Mouse (Mus musculus): ENCODE measurements around the gene Tom1l1. TPM values are rescaled to one million over a fixed set of nuclear protein-coding genes. Genes with fewer than 3 reads are reported as not detected.
A peak's percentile ranks its signal among the peaks of the same experiment; 100 is the strongest.

Gene Tom1l1
- polyA plus RNA-seq, 1 experiment from 2014 or later = 26.5 TPM

DNA sequence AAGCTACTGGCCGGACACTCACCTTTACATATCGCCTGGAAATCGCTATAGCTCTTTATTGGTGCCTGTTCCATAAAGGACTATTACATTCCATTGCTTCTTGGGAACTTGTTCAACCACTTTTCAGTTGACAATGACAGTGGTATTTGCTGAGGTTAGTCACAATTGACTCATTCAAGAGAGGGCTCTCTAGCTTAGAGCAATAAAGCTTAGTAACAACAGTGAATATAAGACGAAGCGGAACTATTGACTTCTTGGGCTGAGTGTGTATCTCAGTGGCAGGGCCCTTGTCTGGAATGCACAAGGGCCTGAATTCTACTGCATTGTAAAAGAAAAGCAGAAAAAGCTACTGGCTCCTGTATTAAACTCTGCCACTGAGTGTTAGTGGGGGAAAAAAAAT is 9.6 kb downstream of the Tom1l1 start:
- no peak for ATAC-seq
- Histone ChIP-seq H3K4me2 (ENCODE audit: low read length) (no peak overlapping the region), H3K27ac (ENCODE audit: low read depth, low read length) (no peak overlapping the region), H3K4me3 (ENCODE audit: low read length) (no peak overlapping the region), H3K27me3 (replicated peaks; ENCODE audit: control insufficient read depth, insufficient read depth, low read length) (no peaks in the 10 kb centered on the region), H3K36me3 (ENCODE audit: control insufficient read depth, insufficient read depth, low read length) (peaks cover 2% of the 10 kb centered on the region), H3K9ac (ENCODE audit: low read depth, low read length) (no peak overlapping the region), H3K4me1 (ENCODE audit: control insufficient read depth, insufficient read depth, low read depth, low read length) (no peaks in the 10 kb centered on the region), H3K9me3 (ENCODE audit: control insufficient read depth, low read length) (no peaks in the 10 kb centered on the region)
- 91% methylated on average over 5 of the region's 5 CpGs for WGBS

DNA sequence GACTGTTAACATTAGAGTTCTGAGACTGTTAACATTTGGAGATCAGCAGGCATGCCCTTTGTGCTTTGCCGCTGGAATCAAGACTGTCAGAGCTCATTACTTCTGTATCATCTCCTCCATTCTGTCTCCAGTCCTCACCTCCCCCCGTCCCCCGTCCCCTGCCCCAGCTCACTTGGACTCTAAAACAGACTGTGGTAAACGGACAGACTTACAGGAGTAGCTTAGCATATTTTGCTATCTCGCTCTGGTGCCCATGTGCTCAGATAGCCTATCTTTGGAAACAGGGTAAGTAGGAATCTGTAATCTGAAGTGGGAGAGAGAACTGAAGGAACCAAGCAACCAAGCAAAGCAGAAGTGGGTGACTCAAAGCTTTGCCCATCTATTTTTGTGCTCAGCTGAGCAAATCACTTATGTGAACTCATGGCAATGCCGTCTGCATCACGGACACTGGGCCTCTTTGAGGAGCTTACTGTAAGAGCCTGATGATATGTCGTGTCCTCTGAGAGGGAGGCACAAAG is 10.3 kb downstream of the Tom1l1 start:
- Histone ChIP-seq H3K4me1 (ENCODE audit: control insufficient read depth, insufficient read depth, low read depth, low read length) (no peaks in the 10 kb centered on the region), H3K9me3 (ENCODE audit: control insufficient read depth, low read length) (no peaks in the 10 kb centered on the region), H3K4me2 (ENCODE audit: low read length) (no peak overlapping the region), H3K9ac (ENCODE audit: low read depth, low read length) (no peak overlapping the region), H3K36me3 (ENCODE audit: control insufficient read depth, insufficient read depth, low read length) (peaks cover 2% of the 10 kb centered on the region), H3K27ac (ENCODE audit: low read depth, low read length) (no peak overlapping the region), H3K27me3 (replicated peaks; ENCODE audit: control insufficient read depth, insufficient read depth, low read length) (no peaks in the 10 kb centered on the region), H3K4me3 (ENCODE audit: low read length) (no peak overlapping the region)
- ATAC-seq = no peak
- 62% methylated on average over 8 of the region's 8 CpGs for WGBS

DNA sequence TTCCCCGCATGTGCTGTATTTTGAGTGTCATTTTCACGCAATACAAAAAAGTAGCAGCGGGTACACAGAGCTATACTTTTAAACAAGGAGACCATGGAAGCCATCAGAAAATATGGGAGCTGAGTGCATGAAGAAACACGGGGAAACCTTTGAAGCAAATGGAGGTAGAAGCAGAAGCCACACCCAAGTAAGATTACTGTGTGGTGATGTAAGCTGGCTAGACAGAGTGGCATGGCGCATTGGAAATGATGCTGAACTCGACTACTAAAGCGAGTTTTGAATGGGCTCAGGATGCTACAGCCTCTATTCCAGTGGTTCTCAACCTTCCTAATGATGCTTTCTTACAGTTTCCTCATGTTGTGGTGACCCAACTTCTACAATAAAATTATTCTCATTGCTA is 11.1 kb downstream of the Tom1l1 start:
- Histone ChIP-seq H3K36me3 (ENCODE audit: control insufficient read depth, insufficient read depth, low read length) (peaks cover 2% of the 10 kb centered on the region), H3K9ac (ENCODE audit: low read depth, low read length) (no peak overlapping the region), H3K4me3 (ENCODE audit: low read length) (no peak overlapping the region), H3K27ac (ENCODE audit: low read depth, low read length) (no peak overlapping the region), H3K4me1 (ENCODE audit: control insufficient read depth, insufficient read depth, low read depth, low read length) (no peaks in the 10 kb centered on the region), H3K9me3 (ENCODE audit: control insufficient read depth, low read length) (no peaks in the 10 kb centered on the region), H3K4me2 (ENCODE audit: low read length) (no peak overlapping the region), H3K27me3 (replicated peaks; ENCODE audit: control insufficient read depth, insufficient read depth, low read length) (no peaks in the 10 kb centered on the region)
- WGBS = 93% methylated on average over 7 of the region's 7 CpGs
- ATAC-seq = no peak

DNA sequence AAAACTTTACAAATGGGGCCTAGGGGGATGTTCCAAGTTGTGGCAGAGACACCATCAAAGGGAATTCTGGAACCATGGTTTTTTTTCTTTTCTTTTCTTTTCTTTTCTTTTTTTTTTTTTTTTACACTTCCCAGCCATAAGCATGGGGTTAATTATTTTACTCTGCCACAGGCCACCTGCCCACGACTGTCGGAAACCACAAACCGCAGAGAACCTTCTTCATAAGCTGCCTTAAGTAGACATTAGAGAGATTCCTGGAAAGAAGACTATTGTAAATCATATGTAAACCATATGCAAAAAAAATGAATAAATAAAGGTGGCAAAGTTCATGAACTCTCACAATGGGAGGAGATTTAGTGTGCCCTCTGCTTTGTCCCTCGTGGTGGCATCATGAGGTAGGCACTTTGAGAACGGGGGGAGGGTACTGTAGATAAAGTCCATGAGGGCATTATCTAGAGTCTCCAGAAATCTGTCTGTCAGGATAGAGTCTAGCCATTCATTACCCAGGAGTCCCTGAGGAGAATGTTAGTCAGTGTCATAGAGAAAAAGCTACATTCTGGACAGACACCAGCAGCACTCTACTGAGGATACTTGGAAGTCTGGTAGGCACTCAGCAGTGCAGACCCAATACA is 12.6 kb downstream of the Tom1l1 start:
- no peak for ATAC-seq
- Histone ChIP-seq H3K9ac (ENCODE audit: low read depth, low read length) (no peak overlapping the region), H3K27ac (ENCODE audit: low read depth, low read length) (no peak overlapping the region), H3K4me1 (ENCODE audit: control insufficient read depth, insufficient read depth, low read depth, low read length) (no peaks in the 10 kb centered on the region), H3K9me3 (ENCODE audit: control insufficient read depth, low read length) (no peaks in the 10 kb centered on the region), H3K4me3 (ENCODE audit: low read length) (no peak overlapping the region), H3K36me3 (ENCODE audit: control insufficient read depth, insufficient read depth, low read length) (no peaks in the 10 kb centered on the region; the same call in 1 of the 2 replicates), H3K4me2 (ENCODE audit: low read length) (no peak overlapping the region), H3K27me3 (replicated peaks; ENCODE audit: control insufficient read depth, insufficient read depth, low read length) (no peaks in the 10 kb centered on the region)
- 83% methylated on average over 5 of the region's 5 CpGs for WGBS

DNA sequence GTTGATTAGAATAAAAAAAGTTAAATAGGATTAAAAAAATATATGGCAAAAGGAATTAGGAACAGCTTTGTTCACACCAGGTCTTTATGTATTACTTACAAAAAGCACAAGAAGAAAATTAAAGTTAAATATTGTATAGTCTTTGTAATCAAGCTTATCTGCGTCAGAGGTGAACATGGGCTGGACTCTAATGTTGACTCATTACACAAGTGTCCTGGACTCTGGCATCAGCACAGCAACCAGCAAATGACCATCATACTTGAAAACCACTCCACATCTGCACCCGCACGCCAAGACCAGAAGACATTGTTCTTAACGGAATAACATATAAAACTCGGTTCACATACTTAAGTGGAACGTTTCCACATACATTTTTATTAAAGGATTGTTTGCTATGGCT is 20.8 kb downstream of the Tom1l1 start:
- Histone ChIP-seq H3K4me3 (ENCODE audit: low read length) (no peak overlapping the region), H3K9ac (ENCODE audit: low read depth, low read length) (no peak overlapping the region), H3K36me3 (ENCODE audit: control insufficient read depth, insufficient read depth, low read length) (no peaks in the 10 kb centered on the region), H3K4me1 (ENCODE audit: control insufficient read depth, insufficient read depth, low read depth, low read length) (peaks cover 2% of the 10 kb centered on the region; the same call in 1 of the 2 replicates), H3K27me3 (replicated peaks; ENCODE audit: control insufficient read depth, insufficient read depth, low read length) (no peaks in the 10 kb centered on the region), H3K4me2 (ENCODE audit: low read length) (no peak overlapping the region), H3K9me3 (ENCODE audit: control insufficient read depth, low read length) (no peaks in the 10 kb centered on the region), H3K27ac (ENCODE audit: low read depth, low read length) (no peak overlapping the region)
- WGBS = 95% methylated on average over 6 of the region's 6 CpGs
- ATAC-seq = no peak

DNA sequence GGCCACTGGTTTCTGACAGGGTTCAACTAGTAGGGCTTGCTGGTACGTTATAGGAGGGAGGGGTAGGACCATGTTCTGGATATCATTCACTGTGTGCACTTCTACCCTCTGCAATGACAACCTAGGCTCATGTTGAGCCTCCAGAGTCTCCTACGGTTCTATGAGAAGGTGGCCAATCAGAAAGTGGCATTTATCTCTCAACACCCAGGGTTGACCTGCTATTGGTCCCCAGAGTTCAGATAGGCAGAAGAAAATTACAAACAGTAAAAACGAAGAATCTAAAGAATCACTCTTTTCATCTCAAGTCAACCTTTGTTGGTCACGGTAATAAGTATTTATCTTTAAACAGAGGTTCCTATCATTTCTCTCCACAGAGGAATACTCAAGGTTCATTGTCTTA is 21.2 kb downstream of the Tom1l1 start:
- H3K27me3 ChIP-seq (replicated peaks; ENCODE audit: control insufficient read depth, insufficient read depth, low read length) = no peaks in the 10 kb centered on the region
- H3K4me1 ChIP-seq (ENCODE audit: control insufficient read depth, insufficient read depth, low read depth, low read length) = peaks cover 2% of the 10 kb centered on the region; the same call in 1 of the 2 replicates
- no peak overlapping the region for H3K27ac ChIP-seq (ENCODE audit: low read depth, low read length)
- no peak for ATAC-seq
- H3K36me3 ChIP-seq (ENCODE audit: control insufficient read depth, insufficient read depth, low read length) = no peaks in the 10 kb centered on the region
- H3K4me2 ChIP-seq (ENCODE audit: low read length) = no peak overlapping the region
- H3K9me3 ChIP-seq (ENCODE audit: control insufficient read depth, low read length) = no peaks in the 10 kb centered on the region
- no peak overlapping the region for H3K9ac ChIP-seq (ENCODE audit: low read depth, low read length)
- WGBS = 79% methylated on average over 4 of the region's 4 CpGs
- no peak overlapping the region for H3K4me3 ChIP-seq (ENCODE audit: low read length)

DNA sequence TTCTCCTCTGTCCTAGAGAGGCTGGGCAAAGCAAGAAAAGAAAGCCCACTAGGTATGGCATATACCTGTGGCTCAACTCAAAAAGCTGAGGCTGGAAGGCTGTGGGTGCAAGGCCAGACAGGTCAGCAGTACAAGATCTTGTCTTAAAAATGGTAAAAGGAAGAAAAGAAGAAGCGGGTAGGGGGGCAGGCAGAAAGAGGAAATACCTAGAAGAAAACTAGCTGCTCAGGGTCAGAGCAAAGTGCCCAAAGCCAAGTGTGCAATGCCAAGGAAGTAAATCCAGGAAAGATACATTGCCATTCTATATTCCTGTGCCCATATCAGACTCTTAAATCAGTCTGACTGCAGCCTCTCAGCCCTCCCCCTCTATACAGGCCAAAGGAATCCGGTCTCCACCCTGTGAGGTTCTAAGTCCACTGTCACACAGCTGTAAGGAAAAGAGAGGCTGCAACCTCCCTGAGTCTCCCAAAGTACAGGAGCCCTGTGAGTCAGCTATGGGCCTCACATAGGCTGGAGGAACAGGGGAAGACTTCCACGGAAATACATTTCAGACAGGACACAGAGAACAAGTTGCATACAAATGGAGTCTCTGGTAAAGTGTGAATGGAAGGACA is 21.9 kb downstream of the Tom1l1 start:
- Histone ChIP-seq H3K4me1 (ENCODE audit: control insufficient read depth, insufficient read depth, low read depth, low read length) (peaks cover 2% of the 10 kb centered on the region; the same call in 1 of the 2 replicates), H3K9me3 (ENCODE audit: control insufficient read depth, low read length) (no peaks in the 10 kb centered on the region), H3K9ac (ENCODE audit: low read depth, low read length) (no peak overlapping the region), H3K4me3 (ENCODE audit: low read length) (no peak overlapping the region), H3K36me3 (ENCODE audit: control insufficient read depth, insufficient read depth, low read length) (no peaks in the 10 kb centered on the region), H3K4me2 (ENCODE audit: low read length) (no peak overlapping the region), H3K27ac (ENCODE audit: low read depth, low read length) (peak overlapping the region; percentile 55), H3K27me3 (replicated peaks; ENCODE audit: control insufficient read depth, insufficient read depth, low read length) (no peaks in the 10 kb centered on the region)
- no peak for ATAC-seq
- WGBS = 67% methylated on average over 3 of the region's 3 CpGs

DNA sequence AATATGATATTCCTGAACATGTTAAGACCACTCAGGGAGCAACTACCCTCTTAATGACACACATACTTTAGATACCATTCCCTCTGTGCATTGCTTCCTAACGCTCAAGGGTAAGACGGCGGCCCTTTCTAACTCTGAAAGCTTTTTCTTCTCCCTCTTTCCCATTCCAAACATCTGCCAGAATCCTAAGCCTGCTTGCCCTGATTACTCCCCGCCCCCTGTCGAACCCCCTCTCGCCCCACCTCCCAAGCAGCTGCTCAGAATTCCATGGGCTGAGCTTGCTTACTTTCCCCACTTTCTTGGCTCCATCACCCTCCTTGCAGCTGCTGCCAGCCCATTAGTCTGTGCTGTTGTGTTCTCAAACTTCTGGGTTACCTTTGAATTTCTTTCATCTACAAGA is 23.0 kb downstream of the Tom1l1 start:
- H3K4me2 ChIP-seq (ENCODE audit: low read length) = no peak overlapping the region
- H3K9me3 ChIP-seq (ENCODE audit: control insufficient read depth, low read length) = no peaks in the 10 kb centered on the region
- H3K36me3 ChIP-seq (ENCODE audit: control insufficient read depth, insufficient read depth, low read length) = no peaks in the 10 kb centered on the region
- peak overlapping the region; percentile 55 for H3K27ac ChIP-seq (ENCODE audit: low read depth, low read length)
- no peaks in the 10 kb centered on the region for H3K27me3 ChIP-seq (replicated peaks; ENCODE audit: control insufficient read depth, insufficient read depth, low read length)
- H3K9ac ChIP-seq (ENCODE audit: low read depth, low read length) = no peak overlapping the region
- peaks cover 2% of the 10 kb centered on the region; the same call in 1 of the 2 replicates for H3K4me1 ChIP-seq (ENCODE audit: control insufficient read depth, insufficient read depth, low read depth, low read length)
- no peak overlapping the region for H3K4me3 ChIP-seq (ENCODE audit: low read length)
- no peak for ATAC-seq
- 19% methylated on average over 6 of the region's 6 CpGs for WGBS

DNA sequence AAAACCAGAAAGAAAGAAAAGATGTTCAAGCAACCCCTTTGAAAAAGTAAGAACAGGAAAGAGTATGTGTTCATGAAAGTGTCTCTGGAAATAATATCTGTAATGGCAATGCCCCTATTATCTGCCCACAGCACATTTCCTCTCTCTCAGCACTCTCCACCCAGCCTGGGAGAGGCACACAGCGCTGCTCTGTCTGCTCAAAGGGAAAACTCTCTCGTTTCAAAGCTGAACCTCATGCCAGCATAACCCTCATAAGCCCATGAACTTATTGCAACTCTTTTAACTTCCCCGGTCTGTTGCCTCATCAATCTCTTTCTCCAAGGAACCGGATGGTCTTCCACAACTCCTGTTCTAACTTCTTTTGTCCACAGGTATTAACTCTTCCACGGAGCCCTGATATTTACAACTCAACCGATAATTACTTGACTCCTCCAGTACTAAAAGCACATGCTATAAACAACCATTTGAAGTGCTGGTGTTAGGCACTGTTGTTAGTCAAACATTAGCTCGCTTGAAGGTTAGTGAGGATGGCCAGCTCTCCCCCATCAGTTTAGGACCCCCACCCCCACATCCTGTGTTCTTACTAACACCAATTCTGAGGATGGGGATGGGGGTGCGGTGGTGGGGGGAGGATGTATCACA is 23.7 kb downstream of the Tom1l1 start:
- Histone ChIP-seq H3K36me3 (ENCODE audit: control insufficient read depth, insufficient read depth, low read length) (no peaks in the 10 kb centered on the region), H3K27ac (ENCODE audit: low read depth, low read length) (no peak overlapping the region), H3K4me2 (ENCODE audit: low read length) (no peak overlapping the region), H3K4me3 (ENCODE audit: low read length) (no peak overlapping the region), H3K4me1 (ENCODE audit: control insufficient read depth, insufficient read depth, low read depth, low read length) (peaks cover 2% of the 10 kb centered on the region; the same call in 1 of the 2 replicates), H3K9ac (ENCODE audit: low read depth, low read length) (no peak overlapping the region), H3K9me3 (ENCODE audit: control insufficient read depth, low read length) (no peaks in the 10 kb centered on the region), H3K27me3 (replicated peaks; ENCODE audit: control insufficient read depth, insufficient read depth, low read length) (no peaks in the 10 kb centered on the region)
- ATAC-seq = no peak
- WGBS = 29% methylated on average over 8 of the region's 8 CpGs

Data from hindbrain, embryonic 16.5 days (tissue).